Mouse (Mus musculus): ENCODE results near the gene Vcl.

The Vcl gene

DNA sequence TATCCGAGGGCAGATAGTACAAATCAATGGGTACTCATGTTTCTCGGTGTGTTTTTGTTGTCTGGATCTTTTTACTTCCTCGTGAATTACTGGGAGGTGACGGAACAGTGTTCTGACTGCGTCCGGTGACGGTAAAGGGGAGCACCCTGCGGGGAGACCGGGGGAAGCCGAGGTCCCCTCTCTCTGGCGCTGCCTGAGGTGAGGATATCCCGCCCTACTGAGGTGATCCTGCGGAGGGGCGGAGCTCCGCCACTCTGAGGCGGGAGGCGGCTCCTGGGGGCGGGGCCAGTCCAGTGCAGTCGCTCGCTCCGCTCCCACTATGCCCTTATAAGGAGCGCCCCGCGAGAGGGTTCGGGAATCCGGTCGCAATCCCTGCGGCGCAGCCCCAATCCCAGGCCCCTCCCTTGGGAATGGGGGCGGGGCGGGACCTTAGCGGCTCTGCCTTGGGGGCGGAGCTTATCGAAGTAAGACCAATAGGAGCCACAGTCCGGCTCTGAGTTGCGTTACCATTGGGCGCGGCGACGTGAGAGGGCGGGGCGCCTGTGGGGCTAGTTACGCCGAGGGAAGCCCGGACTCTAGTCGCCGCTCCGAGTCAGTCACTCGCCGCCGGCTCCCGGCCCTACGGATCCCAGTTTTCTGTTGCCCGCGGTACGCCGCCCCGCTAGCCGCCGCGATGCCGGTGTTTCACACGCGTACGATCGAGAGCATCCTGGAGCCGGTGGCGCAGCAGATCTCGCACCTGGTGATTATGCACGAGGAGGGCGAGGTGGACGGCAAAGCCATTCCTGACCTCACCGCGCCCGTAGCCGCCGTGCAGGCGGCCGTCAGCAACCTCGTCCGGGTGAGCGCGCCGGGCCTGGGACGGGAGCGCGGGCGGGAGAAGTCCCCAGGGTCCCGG, at the start of gene Vcl:
Gene Vcl (plus strand): TSS at position 551 of the 898 bp plus-strand sequence.
- DNase-seq (ENCODE audit: extremely low spot score, low spot score) = peak; percentile 100

DNA sequence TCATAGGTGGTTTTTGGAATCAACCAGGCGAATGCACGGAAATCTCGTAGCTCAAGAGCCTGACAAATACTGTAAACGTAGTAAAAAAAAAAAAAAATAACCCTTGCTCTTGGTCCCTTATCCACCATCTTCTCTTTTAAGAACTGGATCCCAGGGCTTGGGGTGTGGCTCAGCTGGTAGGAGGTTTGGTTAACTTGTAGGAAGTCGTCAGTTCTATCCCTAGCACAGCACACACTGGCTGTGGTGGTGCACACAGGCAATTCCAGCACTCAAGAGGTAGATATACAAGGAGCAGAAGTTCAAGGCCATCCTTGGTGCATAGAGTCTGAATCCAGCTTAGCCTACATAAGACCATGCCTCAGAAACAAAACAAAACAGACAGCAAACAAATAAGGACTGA, 44.5 kb upstream of the Vcl start:
- no peak for DNase-seq (ENCODE audit: extremely low spot score, low spot score)

DNA sequence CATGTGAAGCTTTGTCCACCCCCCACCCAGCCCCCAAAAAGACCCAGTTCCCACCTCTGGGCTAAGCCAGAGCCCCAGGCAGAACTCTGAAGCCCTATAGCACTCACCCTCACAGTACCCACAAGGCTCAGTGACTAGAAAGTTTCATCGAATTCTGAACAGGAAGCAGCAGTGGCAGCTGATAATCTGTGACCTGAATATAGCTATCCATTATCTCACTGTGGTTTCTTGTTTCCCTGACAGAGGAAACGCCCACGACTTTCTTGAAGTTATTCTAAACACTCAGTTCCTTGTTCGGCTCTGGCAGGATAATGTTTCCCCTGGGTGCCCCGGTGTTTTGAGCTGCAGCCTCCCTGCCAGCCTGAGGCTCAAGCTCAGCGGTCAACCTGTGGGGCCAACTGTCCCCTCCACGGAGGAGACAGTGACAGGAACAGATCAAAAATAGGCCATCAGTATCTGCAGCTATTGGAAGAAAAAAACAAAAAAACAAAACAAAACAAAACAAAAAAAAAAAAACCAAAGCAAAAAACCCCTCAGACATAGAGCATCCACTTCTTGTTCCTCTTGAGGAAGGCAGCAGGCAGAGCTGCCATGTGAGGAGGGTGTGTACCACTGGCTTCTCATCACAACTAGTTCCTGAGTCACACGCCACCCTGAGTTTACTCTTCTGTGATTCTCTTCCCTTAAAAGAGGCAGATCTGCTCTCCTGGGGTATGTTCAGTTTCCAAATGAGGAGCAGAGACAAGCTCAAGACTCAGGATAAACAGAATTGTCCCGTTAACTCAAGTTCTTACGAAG, 43.9 kb upstream of the Vcl start:
- peak; percentile 32 for DNase-seq (ENCODE audit: extremely low spot score, low spot score)

DNA sequence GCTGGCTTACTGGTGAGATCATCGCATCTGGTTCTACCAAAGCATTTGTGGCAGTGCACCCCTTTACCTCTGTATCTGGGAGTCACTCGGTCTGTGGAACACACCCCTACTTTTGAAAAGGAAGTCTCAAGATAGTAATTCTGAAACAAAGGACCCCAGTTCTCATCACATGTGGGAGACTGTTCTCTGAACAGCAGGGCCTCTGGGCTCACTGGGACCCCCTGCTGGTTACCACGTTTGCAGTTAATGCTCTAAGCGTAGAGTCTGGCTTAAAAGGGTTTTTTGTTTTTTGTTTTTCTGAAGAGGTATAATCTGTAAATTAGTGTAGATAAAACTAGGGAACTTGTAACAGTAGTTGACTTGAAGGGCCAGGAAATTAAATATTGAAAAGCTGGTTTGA, 42.9 kb upstream of the Vcl start:
- peak; percentile 34 for DNase-seq (ENCODE audit: extremely low spot score, low spot score)

DNA sequence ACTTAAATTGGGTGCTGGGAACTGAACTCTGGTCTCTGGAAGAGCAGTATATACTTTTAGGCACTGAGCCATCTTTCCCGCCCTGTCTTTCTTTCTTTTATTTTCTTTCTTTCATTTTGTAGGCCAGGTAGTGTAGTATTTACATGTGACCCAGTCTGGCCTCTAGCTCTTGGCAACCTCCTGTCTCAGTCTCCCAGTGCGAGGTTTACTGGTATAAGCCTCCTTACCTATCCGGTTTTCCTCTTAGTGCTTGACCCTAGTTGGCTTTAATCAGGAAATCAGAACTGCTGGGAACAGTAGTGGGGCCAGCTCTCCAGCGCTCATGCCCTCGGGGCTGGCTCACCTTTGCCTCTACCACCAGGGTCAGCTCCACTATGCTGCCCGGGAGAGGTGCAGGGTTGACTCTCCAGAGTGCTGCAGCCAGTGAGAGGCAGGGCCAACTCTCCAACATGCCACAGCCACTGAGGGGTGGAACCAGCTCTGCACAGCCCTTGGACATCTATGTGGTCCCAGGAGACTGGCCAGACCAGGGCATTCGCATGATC, 41.6 kb upstream of the Vcl start:
- DNase-seq (ENCODE audit: extremely low spot score, low spot score) = no peak

DNA sequence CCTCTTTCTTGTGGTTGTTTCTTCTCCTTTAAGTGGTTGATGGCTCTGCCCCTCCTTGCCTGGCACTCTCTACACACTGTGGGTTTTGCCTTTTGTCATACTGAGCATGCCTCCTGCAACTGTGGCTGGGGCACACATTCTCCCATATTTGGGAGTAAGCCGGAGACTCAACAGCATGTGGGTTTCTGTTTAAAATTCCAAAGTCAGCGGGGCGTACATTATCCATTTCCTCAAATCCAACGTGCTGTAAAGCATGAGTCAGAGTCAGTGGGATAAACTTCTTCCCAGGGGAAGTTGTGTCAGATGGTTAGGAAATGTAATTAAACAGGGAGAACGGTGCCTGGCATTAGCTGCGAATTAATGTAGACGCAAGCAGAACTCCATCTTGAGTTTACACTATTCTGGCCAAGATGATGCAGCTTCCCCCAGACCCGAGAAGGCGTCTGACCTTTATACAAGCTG, 37.2 kb upstream of the Vcl start:
- DNase-seq (ENCODE audit: extremely low spot score, low spot score) = peak; percentile 44

DNA sequence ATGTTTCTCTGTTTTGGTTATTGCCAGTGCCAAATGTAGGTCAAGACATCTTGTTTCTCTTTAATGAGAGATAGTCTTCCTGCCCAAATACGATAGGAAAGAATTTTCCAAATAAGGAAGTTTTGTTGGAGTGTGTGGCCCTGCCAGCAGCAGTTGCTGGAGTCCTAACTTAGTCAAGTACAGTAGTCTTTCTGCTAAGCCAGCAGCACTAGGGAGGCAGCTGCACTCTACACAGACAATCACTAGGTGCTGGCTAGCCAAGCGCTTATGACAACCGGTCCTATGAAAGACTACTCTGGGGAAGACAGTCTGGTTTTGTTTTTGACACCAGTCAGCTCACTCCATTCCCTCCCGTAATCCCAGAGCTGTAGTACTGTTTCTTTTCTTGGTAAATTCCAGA, 35.4 kb upstream of the Vcl start:
- DNase-seq (ENCODE audit: extremely low spot score, low spot score) = no peak

DNA sequence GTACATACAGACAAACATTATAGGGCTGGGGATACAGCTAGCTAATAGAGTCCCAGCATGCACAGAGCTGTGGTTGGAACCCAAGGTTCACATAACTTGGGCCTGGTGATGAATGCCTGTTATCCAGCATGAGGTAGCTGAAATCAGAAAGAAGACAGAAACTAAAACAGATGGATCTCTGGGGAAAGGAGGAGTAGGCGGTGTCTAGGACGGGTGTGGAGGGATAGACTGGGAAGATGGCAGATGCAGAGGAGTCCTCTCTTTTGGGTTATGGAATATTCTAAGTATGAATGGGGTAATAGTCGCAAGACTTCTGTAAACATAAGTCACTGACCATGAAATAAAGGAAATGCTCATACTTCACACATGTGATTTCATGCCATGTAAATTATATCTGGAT, 27.9 kb upstream of the Vcl start:
- no peak for DNase-seq (ENCODE audit: extremely low spot score, low spot score)

DNA sequence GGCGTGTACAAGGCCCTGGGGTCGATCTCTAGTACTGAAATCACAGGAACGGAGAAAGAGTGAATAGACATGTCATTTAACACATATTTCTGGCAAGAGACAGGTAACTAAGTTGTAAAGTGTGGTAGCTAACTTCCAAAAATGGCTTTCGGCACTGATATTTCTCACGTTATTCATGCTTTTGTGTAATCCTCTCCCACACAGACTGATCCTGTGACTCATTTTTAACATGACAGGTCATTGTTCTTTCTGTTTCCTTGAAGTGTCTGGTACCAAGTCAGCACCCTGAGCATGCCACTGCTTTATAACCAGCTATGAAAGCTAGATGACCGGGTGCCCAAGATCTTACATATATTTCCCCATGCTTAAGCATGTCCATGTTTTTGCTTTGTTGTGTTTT, 26.1 kb upstream of the Vcl start:
- no peak for DNase-seq (ENCODE audit: extremely low spot score, low spot score)

DNA sequence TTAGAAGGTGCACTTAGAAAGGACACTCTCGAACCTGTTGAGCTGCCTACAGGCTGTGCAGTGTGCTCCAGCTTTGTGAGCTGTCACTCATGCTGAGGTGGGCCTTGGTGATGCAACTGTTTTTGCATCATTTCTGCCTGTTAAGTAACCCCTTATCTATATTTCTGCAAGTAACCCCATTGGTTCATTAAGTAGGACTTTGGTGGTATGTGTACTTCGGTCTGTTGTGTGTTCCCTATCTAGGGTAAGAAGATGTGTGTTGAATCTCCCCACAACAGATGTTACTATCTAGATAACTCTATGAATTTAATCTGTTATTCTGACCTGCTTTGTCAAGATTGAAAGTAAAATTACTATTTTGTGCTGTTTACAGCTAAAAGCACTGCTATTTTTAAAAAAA, 17.4 kb upstream of the Vcl start:
- DNase-seq (ENCODE audit: extremely low spot score, low spot score) = no peak

DNA sequence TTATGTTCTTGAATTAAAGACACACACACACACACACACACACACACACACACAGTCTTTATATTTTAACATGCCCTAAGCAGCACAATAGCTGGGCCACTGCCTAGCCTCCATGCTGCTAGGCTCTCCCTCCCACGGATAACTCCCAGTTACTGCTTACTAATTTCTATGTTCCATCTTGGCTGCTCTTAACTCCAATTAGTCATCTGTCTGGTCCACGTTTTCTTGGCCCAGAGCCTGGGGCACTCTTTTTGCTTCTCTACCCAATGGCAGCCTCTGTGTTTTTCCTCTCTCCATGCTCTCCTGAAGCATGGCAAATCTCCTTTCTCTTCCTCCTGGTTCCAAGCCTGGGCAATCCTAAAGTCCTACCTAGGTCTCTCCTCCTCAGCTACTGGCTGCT, 14.8 kb upstream of the Vcl start:
- DNase-seq (ENCODE audit: extremely low spot score, low spot score) = no peak

DNA sequence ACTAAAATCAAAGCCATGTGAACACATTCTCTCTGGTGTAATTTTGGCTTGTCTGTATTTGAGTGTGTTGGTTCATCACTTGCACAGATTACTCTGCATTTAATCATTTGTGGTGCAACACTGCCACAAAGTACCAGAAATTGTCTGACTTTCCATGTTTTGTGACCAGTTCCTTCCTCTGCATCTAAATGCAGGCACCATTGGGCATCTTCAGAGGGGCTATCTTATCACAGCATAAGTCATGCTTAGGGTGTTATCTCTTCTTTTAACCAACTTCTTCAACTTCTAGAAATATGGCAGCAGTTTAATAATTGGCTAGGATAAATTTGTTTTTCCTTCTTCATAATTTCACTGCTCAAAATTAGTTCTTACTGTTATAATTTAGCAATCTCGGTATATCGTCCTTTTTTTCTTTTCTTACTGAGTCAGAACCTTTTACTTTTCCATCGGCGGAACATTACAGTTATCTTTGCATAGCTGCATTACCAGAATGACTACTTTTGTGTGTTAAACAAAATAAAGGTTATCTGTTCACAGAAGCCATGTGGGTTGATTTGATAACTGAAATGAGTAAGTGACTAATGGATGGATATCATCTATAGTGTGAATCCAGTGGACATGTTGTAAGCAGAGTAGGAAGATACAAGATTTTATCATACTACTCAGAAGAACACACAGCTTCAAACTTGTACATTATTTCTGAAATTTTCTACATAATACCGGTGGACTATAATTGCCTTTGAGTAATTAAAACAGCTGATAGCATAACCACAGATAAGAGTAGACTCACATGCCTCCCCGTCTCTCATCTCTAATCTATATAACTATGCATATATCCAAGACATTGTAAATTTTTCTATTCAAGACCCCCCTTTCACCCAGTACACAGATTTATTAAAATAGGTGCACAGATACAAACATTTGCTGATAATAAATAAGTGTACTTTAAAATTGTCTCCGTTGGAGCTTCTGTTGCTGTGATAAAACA, 12.3 kb upstream of the Vcl start:
- no peak for DNase-seq (ENCODE audit: extremely low spot score, low spot score)

DNA sequence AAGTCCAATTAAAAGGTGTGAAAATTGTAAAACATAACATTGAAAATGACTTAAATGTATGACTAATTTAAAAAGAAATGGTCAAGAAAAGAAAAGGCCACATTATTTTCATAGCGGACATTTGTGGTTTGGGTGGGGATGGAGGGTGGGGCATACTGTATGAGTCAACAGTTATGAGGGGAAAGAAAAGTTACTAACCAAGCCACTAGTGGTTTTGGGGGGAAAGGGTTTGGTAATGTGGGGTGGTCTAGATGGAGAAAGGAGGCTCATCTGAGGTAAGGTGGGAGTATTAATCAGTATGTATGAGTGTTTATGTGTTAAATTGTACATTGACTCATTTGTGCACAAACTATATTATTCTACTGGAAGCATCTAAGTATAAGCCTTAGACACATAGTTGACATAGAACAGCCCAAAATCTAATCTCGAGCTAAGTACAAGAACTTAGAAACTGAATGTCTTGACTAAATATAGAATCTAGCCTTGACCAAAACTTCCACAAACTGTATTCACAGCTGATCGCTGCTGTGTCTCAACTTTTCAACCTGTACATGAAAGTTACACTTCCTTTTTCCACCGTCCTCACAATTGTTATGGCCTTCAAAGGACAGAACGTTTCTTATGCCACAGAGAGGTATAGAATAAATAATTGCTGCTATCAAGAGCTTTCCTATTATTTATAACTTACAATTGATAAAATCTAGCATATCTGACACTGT, 5.0 kb upstream of the Vcl start:
- no peak for DNase-seq (ENCODE audit: extremely low spot score, low spot score)

DNA sequence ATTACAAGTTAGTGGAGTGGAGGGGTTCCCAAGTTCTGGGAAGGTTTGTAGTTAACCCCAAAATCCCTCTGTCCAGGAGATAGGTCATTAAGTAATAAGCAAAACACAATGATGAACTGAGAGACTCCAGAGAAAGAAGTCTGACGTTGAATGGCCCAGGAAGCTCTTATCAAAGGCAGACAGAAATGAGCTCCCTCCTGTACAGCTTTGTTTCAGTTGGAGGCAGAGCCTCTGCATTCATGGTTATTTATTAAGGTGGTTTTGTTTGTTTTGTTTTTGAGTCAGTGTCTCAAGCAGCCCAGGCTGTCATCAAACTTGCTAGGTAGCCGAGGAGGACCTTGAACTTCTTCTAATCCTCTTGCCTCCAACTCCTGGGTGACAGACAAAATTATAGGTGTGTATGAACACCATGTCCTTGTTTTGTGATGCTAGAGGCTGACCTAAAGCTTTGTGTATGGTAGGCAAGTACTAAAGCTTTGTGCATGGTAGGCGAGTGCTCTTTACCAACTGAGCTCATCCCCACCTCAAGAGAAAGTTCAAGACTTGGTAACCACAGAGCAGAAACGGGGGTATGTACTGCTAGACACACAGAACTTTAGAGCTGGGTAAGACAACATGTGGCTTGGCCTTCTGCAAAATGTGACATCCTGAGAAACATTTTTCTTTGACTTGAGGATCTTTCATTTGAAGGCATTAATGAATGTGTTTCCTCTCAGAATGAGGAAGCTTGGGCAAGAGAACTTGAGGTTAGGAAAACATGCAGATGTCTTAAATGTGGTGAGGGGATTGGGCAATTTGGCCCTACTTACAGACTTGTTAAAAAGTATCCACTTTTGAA, 1.5 kb upstream of the Vcl start:
- no peak for DNase-seq (ENCODE audit: extremely low spot score, low spot score)

DNA sequence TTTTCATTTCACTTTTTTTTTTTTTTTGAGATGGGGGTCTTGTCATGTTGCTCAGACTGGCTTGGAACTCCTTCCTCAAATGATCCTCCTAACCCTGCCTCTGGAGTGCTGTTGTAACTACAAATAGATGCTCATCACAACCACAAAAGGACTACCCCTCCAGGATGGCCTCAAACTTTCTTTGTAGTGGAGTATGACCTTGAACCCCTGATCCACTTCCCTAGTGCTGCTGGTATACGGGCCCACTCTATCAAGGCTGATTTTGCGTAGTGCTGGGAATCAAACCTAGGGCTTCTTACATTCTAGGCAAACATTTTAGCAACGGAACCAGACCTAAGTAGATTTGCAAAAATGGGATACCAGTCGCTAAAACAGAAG, 901 bp upstream of the Vcl start:
- DNase-seq (ENCODE audit: extremely low spot score, low spot score) = peak; percentile 22

DNA sequence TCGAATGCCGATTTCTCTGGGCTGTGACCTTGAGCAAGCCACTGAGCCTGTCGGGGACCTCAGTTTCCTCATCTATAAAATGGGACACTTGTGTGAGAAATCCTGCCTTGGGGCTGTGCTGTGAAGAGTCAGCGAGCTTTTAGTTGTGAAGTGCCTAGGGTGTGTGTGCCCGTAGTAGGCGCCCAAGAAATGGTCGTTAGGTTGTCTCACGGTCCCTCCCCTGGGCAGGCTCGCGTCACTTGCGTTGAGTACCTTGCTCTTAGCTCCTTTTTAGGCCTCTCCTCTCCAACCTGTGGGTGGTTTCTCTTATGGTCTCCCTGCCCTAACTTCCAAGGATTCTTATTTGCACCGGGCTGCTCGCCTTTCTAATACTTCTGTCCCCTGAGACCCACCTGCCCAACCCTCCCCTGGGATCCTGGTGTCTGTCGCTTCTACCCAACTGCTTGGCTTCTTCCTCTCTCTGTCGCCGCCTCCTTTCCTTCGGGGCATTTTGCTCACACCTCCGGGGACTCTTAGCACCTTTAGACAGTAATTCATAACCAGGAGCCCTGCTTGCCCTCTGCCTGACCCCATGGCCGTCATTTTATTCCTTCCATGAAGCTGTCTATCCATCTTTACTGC, 726 bp downstream of the Vcl start:
- no peak for DNase-seq (ENCODE audit: extremely low spot score, low spot score)

DNA sequence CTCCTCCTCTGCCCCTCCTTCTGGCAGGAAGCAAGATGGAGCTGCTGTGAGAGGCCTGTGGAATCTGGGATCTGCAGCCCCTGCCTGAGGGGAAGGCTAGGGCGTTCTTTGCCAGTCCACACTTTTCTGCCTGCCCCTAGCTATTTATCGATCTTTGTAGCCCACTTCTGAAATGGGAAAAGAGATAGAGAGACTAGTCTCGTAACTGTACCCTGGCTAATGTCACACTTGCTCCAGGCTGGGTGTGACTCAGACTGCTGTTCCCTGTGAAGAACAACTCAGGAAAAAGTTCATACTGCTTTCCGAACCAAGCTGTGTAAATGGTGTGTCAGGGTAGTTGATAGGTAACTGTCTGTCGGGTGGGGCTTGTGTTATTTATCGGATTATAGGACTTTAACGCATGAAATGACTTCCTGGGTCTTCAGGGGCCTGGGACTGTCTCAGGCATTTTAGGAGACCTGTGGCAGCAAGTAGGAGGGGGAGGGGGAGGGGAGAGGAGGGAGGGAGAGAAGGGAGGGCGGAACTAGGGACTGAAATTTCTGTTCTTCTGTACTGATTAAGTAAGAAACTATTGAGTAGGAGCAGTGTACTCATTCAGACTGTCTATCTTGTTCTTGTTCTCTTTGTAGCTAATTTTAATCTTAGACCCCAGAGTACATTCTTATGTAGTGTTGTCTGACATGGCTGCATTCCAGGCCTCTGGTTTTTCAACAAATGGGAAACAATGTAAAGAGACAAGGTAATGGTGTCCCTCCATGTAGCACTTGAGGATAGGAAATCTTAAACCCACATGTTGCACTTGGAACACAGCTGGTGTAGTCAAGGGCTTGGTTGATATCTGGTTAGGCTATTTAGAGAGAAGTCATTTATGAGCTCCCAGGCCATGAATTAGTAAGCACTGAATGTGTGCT, 1.5 kb downstream of the Vcl start:
- DNase-seq (ENCODE audit: extremely low spot score, low spot score) = peak; percentile 48

DNA sequence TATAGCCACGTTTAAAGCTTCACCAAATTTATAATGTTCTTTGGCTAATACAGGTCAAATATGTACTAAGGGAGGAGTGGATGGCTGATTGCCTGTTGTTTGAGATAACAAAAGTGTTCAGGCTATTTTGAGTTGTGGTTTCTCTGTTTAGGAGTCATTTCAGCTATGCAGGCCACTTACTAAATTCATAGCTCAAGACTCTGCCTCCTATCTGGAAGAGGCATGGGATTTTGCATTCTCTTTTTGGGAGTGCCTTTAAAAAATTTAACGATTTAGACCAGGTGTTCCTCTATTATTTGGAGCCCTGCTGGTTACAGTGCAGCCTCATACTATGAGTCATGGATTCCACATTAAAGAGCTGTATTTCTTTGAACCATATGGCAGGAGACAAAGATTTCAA, 9.2 kb downstream of the Vcl start:
- DNase-seq (ENCODE audit: extremely low spot score, low spot score) = no peak

Data from neural tube, embryonic 10.5 days (tissue).